Mouse (Mus musculus) right cerebral cortex, postnatal 25 days (tissue): ENCODE results near the gene Gramd1b.

Experiments used
- DNase-seq: peaks from one replicate; pipeline ENCODE4 v3.0.0; 2022

Gramd1b gene

DNA sequence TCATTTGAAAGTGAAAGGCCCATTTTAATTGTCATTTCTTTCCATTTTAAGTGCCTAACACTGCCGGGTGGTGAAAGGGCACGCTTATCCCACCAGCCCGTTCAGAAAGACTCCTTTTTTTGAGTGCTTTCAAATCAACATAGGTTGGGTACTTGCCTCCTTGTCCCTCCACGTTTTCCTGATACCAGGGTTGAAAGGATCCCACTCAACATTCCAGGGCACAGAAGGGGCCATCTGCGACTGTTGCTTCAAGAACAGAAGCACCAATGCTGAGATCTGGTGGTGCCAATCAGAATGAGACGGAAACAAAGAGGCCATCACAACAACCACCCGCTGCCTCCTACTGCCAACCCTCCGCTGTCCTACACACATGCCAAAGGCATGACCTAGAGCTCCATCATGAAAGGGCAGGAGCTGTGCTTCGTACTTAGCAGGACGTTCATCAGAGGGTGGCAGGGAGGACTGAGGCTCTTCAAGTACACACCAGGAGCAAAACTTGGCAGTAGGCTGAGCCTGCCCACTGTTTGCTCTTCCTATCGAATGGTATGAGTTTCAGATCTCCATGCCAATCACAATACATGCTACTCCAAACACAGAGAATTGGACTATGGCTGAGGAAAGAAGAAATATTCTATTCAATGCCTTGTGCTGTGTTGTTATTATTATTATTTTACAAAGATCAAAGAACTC, 108.7 kb downstream of the Gramd1b start:
- no peak for DNase-seq

DNA sequence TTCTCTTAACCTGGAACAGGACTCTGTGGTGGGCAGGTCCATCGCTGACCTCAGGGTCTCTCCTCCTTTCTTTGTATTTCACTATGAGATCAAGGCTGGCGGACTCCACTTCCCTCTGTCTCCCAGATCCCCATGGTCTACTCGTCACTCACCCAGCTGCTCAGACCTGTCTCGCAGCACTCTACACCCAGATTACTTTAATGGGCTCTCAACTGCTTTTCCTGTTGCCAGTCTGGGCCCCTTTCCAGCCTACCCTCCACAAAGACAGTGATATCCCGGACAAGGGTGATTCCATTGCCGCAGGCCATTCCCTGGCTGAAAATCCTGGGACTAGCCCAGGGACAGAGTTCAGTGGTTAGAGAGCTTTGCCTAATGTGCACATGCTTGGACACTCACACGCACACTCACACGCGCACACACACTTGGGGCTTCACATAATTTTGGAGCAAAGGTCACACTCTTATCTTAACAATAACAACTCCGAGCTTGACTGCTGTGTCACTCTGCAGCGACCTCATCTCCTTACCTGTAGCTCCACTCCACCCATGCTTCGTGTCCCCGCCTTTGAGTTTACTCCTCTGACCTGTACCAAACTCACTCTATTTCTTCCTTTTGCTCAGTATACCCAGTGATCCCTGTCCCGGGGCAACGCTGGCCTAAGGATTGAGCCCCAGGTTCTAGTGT, 110.4 kb downstream of the Gramd1b start:
- DNase-seq, result no peak

DNA sequence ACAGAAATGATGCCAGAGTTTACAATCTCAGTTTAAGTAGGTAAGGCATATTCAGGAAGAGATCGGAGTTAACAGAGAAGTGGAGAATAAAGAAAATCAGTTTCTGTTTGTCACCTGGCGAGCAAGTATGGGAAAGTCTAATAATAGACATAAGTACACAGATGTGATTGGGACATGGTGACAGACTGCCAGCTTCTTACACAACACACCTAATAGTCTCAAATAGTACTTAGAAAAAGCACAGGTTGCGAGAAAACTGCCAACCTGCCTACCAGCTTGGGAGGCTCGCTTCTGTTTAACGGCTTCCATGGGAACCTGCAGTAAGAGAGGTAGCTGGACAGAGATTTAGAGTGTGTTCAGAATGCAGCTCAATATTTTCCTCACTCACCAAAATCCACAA, 112.4 kb downstream of the Gramd1b start:
- DNase-seq, result no peak

DNA sequence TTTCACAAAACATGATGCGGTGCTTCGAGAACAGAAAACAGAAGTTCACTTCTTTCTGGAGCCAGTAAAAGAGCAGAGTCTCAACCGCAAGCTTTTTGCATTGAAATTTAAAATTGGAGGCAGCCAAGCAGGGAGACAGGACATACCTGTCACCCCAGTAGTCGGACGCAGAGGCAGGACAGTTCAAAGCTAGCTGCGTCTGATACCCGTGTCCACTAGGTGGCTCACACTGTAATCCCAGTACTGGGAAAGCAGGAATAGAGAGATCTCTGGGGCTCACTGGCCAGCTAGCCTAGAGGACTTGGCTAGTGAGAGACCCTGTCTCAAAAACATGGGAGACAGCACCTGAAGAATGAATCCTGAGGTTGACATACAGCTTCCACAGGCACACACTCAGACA, 115.0 kb downstream of the Gramd1b start:
- no peak for DNase-seq

DNA sequence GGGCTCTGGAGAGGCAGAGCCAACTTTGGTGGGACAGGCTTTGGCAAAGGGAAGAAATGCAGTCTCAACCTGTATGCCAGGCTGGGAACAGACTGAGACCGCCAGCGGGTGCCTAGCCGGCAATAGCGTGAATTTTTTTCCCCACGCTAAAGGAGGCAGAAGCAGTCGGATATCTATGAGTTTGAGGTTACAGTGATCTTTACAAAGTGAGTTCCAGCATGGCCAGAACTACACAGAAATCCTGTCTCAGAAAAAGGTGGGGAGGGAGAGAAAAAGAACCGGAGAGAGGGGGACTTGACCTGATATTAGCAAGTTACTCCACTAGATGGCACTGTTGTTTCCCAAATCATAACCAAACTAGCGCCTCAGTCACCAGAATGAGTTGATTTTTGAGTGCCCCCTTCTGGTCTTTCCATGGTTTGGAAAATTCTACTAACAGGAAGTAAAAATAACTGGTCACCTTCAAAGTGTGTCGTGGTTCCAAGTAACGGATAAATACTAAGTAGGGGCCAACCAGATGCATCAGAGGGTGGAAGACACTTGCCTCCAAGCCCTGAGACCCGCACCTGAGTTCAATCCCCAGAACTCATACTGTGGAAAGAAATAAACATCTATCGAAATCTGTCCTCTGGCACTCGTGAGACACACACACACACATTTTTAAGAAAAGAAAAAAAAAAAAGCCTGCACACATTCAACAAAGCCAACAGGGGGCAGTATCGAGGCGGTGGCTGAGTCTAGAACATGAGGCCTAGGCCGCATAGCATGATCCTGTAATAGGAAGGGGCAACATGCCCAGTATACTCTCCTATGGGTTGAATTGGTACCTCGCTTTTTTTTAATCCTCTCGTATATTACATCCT, 116.0 kb downstream of the Gramd1b start:
- peak; percentile 47 for DNase-seq

DNA sequence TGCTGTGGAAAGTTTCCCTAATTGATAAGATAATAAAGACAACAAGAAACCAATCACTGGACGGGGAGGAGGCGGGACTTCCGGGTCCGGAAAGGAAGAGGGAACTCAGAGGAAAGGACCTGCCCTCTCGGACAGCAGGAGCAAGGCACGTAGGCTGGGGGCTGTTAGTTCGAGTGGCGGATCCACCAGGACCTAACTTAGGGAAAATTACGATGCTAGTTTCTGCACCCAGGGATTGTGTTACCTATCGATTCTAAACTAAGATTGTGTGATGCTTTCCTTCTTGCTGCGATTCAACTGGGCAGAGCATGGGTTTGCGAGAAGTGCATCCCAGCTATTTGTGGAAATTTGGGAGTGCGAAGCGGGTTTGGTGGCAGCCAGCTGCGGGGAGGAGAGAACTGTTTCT, 116.7 kb downstream of the Gramd1b start:
- DNase-seq, result peak; percentile 65

DNA sequence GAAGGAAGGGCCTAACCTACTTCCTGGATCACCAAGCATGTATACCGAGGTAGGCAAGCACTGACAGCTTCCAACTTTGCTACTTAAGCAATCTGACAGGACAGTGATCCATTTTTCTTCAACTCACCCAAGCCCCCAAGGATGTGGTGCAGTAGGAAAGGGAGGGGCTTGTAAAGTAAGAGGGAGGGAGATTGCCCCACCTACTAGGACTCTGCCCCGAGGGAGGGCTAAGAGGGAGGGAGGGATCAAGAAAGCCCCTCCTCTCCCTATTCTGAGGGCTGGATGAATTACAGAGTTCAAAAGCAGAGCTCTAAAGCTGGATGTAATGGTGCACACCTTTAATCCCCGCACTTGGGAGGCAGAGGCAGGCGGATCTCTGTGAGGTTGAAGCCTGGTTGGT, 117.6 kb downstream of the Gramd1b start:
- no peak for DNase-seq

DNA sequence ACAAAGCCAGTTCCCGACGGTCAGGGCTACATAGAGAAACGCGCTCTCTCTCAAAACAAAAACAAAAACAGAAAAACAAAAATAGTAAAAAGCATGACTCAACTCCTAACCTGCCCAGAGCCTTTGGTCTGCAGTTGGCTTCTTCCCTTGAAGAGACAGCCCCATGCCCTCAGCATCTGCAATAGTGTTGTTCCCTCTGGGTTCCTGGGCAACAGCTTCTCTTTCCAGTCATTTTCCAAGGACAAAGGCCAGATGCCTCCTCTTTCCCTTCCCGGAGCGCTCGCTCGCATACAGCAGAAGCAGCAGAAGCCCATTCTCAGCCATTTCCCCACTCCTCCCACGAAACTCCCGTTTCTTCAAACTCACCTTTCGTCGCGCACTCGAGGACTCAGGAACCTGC, 118.3 kb downstream of the Gramd1b start:
- no peak for DNase-seq

DNA sequence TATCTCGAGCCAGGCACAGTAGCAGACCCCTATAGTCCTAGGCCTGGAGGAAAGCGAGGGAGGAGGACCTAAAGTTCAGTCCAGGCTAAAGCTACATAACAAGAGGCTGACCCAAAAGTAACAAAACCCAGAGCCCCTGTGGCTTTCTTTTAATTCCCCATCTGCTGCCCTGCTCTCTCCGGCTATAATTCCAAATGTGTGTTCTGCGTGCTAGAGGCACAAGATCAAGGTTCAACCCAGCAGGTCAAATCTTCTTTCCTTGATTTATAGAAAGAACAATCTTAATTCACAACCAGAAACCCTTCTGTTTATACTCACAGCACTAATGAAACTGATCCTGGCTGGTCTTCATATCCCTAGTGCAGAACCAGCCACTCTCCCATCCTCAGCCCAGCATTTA, 118.9 kb downstream of the Gramd1b start:
- no peak for DNase-seq

DNA sequence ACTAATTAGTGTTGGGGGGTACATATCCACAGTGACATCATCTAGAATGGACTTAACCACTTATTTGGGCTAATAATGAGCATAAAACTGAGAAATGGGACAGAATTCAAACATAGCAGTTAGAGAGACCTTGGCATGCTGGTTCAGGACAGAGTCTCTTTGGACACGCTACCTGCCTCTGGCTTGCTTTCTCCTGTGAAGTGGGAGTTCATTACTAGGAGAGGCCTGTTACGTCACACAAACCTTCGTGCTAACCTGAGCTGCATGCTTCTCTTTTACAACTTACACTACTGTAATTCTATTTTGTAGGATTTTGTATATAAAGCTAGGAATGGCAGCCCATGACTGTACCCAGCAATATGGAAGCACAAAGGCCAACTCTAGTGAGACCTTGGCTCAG, 120.3 kb downstream of the Gramd1b start:
- DNase-seq, result no peak

DNA sequence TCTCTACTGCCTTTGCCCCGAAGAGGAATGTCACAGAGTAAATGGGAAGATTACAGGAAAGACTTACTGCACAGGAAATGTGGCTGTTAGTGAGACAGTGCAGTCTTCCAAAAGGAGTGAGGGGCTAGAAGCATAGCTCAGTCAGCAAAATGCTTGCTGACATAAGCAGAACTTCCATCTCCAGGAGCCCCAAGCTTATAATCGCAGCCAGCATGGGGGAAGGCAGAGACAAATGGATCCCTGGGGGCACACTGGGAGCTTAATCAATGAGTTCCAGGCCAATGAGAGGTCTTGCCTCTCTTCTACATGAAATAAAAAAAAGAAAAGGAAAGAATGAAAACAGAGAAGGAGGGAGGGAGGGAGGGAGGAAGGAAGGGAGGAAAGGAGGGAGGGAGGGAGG, 122.1 kb downstream of the Gramd1b start:
- DNase-seq, result no peak

DNA sequence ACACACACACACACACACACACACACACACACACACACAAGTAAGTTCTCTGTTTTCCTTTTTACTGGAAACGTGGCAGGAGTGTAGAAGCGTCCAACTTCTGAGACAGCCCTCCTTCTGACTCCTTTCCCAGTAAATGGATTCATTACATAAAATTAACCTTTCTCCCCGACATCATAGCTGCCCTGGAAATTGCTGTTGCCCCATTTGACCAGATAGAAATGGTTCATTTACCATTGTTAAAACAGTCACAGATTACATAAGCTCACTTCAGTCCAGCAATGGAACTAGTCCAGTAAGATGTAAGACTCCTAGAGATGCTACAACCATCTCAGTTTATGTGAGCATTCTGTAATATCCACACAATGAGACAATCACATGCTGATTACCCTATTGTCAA, 122.8 kb downstream of the Gramd1b start:
- DNase-seq, result no peak

DNA sequence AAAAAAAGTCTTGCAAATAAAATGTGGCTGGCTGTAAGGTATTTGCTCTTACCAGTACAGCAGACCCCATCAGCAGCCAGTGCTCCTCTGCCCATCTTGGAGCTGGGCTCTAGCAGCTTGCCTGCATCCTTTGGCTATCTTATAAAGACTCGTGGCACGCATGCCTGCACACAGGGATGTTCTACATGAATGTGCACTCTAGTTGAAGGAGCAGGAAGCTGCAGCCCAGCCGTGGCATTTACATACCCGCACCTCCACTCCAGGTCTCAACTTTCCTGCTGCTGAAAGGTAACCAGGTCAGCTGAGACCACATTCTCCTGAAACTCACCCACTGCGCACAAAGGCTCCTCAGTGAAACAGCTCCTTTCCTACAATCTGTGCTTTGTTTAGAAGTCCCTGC, 123.3 kb downstream of the Gramd1b start:
- no peak for DNase-seq

DNA sequence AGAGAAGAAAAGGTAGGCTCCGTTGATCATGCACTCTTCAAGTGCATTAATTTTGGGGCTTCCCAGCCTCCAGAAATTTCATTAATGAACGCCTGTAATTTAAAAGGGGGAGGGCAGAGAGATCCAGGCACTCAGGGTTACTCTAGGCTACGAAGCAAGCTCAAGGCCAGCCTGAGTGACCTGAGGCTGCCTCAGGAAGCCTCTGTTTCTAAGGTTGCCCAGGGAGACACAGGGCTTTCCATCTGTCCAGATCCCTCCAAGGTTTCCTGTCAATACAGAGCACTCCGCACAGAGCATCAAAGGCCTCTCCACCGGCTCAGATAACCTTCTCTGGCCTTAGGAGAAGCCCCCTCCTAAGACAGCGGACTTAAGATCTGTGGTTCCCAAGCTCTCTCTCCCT, 125.4 kb downstream of the Gramd1b start:
- no peak for DNase-seq

DNA sequence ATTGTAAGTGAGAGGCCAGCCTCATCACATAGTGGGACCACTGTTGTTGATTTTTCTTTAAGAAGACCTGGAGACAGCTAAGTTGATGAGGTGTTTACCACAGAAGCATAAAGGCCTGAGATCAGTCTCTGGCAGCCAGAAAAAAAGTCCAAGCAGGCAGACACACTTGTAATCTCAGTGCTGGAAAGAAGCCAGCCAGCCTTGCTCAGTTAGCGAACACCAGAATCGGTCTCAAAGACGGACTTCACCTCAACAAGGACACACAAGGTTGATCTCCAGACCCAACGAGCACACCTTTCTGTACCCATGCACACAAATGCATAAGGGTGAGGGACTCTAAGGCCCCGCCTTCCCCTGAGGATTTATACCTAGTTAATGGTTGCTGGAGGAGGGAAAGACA, 125.9 kb downstream of the Gramd1b start:
- no peak for DNase-seq

DNA sequence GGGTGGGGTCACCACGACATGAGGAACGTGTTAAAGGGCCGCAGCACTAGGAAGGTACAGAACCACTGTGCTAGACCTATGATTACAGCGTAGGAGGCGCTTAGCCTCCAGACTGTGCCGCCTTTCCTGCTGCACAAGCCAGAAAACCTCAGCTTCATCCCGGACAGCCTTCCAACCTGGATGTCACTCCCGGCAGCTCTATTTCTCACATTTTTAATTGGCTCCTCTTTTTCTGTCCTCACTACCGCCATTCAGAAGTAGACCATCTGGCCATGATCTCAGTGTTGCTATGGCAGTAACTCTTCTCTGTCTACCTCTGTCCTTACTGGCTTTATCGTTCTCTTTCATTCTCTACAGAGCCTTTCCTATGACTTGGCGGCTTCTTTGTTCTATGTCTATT, 126.5 kb downstream of the Gramd1b start:
- DNase-seq, result peak; percentile 30

DNA sequence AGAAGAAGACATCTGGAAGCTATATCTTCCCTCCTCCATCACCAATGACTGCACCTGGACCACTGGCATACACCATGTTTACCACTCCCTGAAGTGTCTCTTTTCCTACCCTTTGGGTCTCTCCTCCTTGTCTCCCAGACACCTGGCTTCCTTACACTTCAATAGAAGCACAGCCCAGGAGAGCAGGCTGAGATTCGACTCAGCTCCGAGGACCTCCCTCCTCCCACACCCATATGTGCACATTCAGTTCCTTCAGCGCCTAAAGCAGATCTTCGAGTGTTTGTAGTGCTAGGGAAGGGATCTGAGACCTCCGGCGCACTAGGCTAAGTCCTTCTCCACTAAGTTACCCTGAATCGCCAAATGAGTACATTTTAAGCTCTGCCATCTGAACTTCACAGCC, 127.4 kb downstream of the Gramd1b start:
- DNase-seq, result peak; percentile 53

DNA sequence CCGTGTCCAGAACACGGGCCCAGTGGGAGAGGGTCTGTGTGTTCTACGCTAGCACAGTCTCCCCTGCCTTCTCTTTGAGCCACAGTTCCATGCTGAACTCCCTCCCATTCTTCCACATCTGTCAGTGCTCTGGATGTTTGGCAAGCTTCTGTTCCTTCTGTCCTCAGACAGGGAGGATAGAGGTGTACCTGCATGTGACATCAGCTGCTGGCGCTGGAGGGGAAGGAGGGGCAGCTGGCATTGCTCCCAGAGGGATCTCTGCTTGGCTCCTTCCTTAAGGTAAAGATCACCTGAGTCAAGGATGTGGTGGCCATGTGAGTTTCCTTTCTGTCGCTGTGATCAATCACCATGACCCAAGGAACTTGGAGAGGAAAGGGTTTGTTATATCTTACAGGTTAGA, 129.4 kb downstream of the Gramd1b start:
- DNase-seq, result no peak

DNA sequence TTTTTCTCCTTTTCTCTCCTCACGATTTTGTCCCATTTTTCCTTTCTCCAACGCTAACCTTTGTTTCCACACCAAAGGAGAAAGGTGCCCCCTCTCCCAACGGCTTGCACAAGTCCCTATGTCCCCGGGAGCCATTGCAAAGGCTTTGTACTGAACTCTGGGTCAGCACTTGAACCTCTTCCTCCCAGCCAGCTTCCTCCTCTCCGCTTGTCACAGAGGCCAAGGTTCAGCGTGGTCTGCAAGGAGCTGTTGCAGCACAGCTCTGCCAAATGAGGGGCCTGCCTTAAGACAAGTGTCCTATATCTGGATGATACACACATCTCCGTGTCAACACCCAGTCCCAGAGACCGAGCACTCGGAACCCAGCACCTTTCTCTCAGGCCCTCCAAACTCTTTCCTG, 130.3 kb downstream of the Gramd1b start:
- DNase-seq, result no peak

DNA sequence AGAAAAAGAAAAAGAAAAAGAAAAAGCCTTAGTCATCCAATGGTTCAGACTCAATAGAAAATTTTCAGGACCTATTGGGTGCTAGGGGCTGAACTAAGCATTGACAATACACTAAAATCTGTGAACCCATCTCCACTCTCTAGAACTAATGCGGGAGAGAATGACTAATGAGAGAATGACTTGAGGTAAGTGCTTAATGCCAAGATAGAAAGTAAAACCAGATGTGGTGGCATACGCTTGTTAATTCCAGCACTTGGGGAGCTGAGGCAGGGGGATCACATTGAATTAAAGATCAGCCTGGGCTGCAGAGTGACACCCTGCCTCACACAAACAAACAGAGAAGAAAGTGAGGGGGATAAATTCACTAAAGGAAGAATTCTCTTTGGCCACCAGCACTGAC, 131.0 kb downstream of the Gramd1b start:
- no peak for DNase-seq

DNA sequence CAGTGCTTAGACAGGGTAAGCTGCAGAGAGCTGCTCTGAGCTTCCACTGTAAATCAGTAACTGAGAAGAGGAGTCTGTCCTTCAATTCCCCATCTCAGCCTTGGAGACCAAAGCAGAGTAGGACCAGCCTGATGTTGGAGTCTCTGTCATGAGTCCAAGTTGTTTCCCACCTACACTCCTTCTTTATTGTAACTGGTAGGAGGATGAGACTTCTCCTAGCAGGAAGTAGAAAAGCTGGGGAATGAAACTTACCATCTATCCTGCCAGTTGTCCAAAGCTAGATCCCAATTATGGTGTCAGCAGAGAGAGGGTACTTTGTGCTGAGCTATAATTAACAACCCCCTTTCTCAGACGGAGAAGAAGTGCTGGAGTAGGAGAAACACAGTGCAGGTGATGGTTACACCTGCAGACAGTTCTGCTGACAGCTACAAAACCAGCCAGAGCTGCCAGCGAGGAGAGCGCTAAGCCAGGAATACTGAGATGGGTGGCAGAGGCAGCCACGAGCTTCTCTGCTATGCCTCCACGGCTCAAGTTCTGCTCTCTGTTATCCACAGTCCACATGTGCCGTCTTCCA, 131.7 kb downstream of the Gramd1b start:
- peak; percentile 40 for DNase-seq

DNA sequence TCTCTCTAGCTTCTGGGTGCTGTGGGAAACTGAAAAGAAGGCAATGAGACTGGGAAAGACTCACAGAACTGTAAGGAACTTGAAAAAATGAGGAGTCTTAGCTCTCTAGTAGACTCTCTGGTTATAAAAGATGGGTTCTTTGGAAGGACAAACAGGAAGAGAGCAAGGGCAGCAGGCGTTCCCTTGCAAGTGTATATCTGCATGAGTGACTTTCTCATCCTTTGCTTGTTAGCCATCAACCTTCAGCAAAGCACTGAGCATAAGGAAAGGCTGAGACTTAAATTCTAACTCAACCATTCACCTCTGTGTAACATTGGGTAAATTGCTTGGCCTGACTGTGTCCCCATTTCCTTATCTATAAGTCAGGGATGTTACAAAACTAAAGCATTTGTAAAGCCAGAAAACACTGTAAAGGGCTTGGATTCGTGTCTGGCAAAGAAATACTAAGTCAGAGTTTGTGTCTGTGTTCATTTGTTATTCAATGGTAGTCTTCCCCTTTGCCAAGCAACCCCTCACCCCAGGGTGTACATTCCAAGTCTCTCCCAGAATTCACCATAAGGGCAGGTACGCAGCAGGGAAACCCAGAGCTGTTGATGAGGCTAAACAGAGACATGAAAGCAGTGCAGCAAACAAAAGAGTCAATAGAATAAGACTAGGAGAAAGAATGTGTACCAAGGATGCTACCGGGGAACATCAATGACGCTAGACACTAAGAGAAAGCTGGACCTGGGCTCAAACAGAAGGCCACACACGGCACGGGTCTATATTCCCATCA, 133.5 kb downstream of the Gramd1b start:
- no peak for DNase-seq

DNA sequence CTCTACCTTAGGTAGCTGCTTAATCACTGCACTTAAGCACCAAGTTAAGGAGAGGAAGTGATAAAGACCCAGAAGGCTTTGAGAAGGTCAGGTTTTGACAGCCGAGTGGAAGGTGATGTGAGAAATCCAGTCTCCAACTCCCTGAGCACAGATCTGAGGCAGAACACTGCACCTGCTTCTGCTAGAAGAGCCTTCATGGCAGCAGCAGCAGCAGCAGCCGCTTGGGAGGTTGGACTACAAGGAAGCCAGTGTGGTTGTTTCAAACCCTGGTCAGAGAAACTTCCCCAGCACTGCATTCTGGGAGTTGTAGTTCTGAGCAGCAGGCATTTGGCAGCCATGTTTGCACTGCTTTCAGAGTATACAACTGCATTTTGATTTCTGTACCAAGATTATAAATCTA, 134.1 kb downstream of the Gramd1b start:
- DNase-seq, result peak; percentile 66
